Mouse (Mus musculus) lung, adult 2 months (tissue): ENCODE data around the gene Pigh. TPM values are rescaled to one million over a fixed set of nuclear protein-coding genes. Genes with fewer than 3 reads are reported as not detected.

Experiments used
- DNase-seq: peaks from one replicate; pipeline ENCODE4 v3.0.0; 2022
- H3K4me1 ChIP-seq: fragments of 200-500 bp; 2 replicates; pipeline ENCODE4 v1.6.1; 2011; ENCODE audit warnings: low read length; ENCODE audit not compliant: control insufficient read depth, insufficient read depth
- H3K4me3 ChIP-seq: fragments of 200-500 bp; replicated peaks from 2 replicates; pipeline ENCODE3; 2011; ENCODE audit warnings: low read depth, mild to moderate bottlenecking, control low read depth, low read length; ENCODE audit errors: extremely low read depth
- CTCF ChIP-seq: fragments of 200-500 bp; IDR thresholded peaks from 2 replicates; pipeline ENCODE4 v1.5.1; 2011; ENCODE audit warnings: mild to moderate bottlenecking, low read length, control low read depth; ENCODE audit not compliant: insufficient read depth
- POLR2A ChIP-seq: fragments of 200-500 bp; IDR thresholded peaks from 2 replicates; pipeline ENCODE4 v1.6.1; 2011; ENCODE audit warnings: low read depth, mild to moderate bottlenecking, control low read depth, low read length, borderline replicate concordance; ENCODE audit errors: extremely low read depth
- WGBS: fragments of 180-500 bp; shearing (Covaris S2); methylation state at CpG from one replicate; pipeline ENCODE4 v1.1.7; 2018; 5-methylcytosine and 5-hydroxymethylcytosine counted together
- polyA plus RNA-seq: library from polyadenylated mRNA; depleted of rRNA; stranded (reverse); fragments of >200 nt; gene quantifications from 2 replicates; pipeline ENCODE4 v1.2.3, GENCODE M21; 2012; rRNA removed

The Pigh gene
- 12.9 and 15.0 TPM in 2 replicates for polyA plus RNA-seq

DNA sequence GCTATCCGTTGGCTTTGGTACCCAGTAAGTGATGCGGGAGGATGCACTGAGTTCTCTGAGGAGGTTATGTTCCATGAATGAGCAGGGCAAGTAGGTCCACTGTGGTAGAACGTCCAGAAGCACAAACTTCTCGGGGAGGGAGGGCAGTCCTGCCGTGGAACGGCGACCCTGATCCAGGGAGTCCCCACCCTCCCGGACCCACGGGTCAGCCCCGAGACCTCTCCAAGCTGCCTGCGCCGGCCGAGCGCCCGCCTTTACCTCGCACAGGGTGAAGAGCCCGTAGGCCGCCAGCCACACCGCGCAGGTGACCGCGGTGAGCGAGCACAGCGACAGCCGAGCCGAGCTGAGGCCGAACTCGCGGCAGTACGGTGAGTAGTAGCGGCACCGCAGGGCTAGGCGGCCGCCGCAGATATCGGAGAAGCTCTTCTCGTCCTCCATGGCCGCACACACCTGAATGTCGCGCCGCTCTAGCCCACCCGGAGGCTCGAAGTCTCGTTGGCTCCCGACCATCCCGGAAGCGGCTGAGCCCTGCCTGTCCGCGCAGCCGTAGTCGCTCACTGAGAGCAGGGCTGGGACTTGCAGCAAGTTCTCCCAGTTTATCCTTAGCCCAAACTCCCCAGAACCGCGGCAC is at the start of gene Pigh:
Pigh (minus strand) TSS at position 470 of the 631 bp plus-strand sequence.
- peak within 1 kb of the TSS; percentile 93 for H3K4me3 ChIP-seq
- no peak for TF ChIP-seq CTCF
- peak; percentile 55; the same call in 1 of the 2 replicates for TF ChIP-seq POLR2A
- peak; percentile 78 for DNase-seq
- under 1% methylated on average over 53 of the region's 53 CpGs for WGBS
- H3K4me1 ChIP-seq = no peaks in the 10 kb centered on the region; the same call in 1 of the 2 replicates

DNA sequence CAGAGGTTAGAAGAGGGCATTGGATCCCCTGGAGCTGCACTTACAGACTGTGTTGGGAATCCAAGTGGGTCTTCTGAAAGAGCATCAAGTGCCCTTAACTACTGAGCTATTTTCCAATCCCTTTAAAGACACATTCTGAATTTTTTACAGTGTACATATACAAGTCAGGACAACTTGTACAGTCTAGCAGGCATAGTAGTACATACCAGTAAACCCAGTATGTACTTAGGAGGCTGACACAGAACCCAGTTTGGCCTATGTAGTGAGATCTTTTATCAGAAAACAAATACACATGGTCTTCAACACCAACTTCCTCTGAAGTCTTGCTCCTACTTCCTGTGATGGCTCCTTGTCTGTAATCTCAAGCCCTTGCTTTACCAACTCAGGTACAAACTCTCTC is 49.5 kb upstream of the Pigh start:
- no peak for TF ChIP-seq POLR2A
- TF ChIP-seq CTCF = no peak
- Histone ChIP-seq H3K4me3 (no peak overlapping the region), H3K4me1 (no peaks in the 10 kb centered on the region)
- DNase-seq = no peak

DNA sequence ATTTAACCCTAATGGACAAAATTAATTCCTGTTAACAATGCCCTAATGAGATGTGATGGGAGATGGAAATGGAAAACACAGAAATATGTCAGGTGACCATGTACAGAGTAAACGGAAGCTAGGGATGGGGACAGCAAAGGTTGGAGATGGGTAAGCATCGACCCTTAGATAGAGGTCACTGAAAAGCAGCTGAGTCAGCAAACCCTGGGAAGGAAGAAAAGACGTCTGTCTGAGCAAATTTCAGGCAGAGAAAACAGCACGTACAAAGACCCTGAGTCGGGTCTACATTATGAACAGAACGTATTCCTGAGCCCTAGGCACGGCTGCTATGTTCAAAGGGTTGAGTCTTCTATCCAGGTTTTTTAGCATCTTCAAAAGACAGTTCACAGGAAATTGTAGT is 47.5 kb upstream of the Pigh start:
- DNase-seq = no peak
- H3K4me1 ChIP-seq = no peaks in the 10 kb centered on the region
- 76% methylated on average over 7 of the region's 7 CpGs for WGBS
- no peak overlapping the region for H3K4me3 ChIP-seq
- TF ChIP-seq POLR2A (no peak), CTCF (no peak)

DNA sequence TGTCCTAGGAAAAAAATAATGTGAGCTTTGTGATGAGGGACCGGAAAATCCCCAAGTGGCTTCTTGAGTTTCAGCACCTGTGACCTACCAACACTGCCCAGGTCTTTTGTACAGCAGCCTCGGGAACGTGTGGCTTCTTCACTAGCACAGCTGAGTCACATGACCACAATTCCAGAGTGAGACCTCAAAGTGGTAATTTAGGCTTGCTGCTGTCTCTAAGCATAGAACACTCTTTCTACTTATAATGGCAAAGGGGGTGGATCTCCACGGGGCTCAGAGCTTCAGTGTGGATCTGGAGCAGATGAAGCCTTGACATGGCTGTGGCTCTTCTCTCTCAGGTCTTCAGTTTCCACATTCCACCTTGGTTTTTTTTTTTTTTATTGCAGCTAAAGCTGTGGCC is 45.7 kb upstream of the Pigh start:
- Histone ChIP-seq H3K4me1 (no peaks in the 10 kb centered on the region), H3K4me3 (no peak overlapping the region)
- WGBS = 28% methylated on average over 4 of the region's 4 CpGs
- DNase-seq = no peak
- no peak for TF ChIP-seq POLR2A
- TF ChIP-seq CTCF = no peak

DNA sequence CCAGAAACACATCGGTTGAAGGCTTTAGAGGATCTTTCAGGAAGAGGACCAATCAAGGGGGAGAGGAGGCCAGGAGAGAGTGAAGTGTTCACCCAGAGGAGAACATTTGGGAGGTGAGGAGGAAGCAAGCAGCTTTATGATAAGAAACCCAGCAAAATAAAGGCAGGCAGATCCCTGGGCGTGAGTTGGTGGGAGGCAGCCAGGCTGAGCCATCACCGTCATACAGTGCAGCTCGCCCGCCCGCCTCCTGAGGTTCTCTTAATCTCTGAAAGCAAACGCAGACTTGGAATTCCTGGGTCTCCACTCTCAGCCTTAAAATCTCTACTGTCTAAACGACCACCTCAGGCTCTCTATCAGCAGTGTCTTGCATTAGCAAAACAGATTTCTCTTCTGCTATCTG is 45.2 kb upstream of the Pigh start:
- whole genome bisulfite sequencing = 44% methylated on average over 8 of the region's 8 CpGs
- TF ChIP-seq POLR2A (no peak), CTCF (no peak)
- no peaks in the 10 kb centered on the region for H3K4me1 ChIP-seq
- no peak overlapping the region for H3K4me3 ChIP-seq
- no peak for DNase-seq

DNA sequence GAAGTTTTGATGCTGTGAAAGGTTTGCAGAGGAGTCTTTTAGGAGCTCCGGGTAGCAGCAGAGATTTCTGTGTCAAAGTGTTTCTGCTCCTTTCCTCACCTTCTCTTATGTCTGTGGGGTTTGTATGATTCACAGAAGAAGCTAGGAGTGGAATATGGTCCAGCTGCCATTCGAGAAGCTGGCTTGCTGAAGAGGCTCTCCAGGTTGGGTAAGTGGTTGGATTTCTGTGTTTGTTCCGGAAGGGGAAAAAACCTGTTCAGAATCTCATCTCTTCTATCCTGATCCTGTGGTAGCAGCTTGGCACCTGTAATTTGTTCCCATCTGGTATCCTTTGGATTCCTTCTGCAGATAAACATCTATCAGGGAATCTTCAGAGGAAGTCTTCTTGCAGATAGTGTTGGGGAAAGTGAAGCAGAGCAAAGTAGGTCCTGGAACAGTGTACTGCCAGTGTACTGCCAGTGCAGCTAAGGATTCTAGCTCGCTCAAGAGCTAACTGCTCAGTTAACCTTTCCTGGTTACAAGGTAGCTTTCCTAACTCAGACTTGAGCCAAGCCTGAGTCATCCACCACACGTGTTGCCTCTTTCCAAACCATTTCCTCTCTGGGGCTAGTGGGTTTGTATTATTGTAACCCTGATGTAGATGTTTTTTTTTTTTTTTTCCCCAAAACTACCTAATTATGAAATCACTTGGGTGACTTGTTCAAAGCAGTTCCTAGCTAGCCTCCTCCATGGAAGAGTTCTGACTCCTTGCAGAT is 42.4 kb upstream of the Pigh start:
- Histone ChIP-seq H3K4me1 (no peaks in the 10 kb centered on the region), H3K4me3 (peak overlapping the region; percentile 6)
- DNase-seq = peak; percentile 13
- WGBS = 23% methylated on average over 5 of the region's 5 CpGs
- TF ChIP-seq CTCF = no peak
- TF ChIP-seq POLR2A = no peak

DNA sequence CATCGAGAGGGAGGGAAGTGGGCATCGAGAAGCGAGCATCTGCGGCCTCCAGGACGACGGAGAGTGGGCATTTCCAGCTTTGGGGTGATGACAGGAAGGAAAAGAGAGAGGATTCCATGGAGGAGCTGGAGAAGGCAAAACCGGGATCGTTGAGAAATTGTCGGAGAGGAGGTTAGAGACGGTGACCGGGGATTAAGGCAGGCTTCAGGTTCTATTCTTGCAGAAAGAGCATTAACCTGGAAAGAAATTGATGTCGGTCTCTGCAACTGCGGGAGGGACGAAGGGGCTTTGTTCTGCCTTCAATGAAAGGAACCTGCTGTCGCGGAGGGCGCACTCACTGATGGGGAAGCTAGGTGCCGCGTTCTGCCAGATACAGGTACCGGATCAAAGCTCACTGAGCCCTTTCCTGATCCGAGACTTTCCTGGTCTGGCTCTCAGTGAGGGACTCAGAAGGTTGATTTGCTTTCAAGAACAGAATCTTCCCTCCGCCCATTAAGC is 41.8 kb upstream of the Pigh start:
- Histone ChIP-seq H3K4me3 (peak overlapping the region; percentile 29), H3K4me1 (no peaks in the 10 kb centered on the region)
- no peak for TF ChIP-seq POLR2A
- no peak for TF ChIP-seq CTCF
- 1% methylated on average over 22 of the region's 22 CpGs for WGBS
- peak; percentile 9 for DNase-seq

DNA sequence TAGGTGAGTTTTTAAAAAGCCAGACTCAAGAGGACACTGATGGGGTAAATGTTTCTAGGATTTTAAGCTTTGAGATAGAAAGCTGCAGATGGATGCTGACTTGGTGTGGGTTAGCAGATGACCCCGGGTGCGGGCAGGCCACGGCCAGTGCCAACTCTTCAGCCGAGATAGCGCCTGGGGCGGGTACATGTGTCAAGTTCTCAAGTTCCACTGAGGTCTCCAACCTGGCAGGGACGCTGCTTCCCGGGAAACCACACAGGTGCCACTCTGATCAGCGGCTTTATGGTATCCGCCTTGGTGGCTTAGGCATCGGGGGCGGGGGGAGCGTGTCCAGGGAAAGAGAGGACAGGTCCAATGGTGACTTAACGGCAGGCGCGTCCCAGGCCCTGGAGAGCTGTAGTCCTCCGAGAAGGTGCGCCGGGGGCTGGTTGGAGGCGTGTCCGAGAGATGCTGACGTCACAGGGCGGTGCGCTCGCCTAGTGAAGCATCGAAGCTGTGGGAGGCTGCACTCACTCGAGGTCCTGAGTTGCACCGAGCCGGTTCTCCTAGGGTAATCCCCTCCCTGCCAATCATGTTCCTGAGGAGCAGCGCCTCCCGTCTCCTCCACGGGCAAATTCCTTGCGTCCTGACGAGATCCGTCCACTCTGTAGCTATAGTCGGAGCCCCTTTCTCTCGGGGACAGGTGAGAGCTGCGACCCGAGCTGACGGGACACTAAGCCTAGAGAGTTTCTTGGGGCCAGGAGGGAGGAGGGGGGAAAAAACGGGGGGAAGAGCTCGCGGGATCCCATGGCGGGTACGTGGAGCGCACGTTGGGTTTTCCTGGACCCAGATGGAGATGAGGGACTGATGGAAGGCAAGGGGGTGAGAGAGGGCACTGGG is 41.1 kb upstream of the Pigh start, which contains the start of gene Arg2:
Arg2 (plus strand) TSS at position 479 of the 879 bp plus-strand sequence.
- 2% methylated on average over 47 of the region's 47 CpGs for WGBS
- no peak for TF ChIP-seq CTCF
- TF ChIP-seq POLR2A = peak; percentile 74; the same call in 1 of the 2 replicates
- DNase-seq = peak; percentile 80
- H3K4me3 ChIP-seq = peak within 1 kb of the TSS; percentile 29
- no peaks in the 10 kb centered on the region for H3K4me1 ChIP-seq

DNA sequence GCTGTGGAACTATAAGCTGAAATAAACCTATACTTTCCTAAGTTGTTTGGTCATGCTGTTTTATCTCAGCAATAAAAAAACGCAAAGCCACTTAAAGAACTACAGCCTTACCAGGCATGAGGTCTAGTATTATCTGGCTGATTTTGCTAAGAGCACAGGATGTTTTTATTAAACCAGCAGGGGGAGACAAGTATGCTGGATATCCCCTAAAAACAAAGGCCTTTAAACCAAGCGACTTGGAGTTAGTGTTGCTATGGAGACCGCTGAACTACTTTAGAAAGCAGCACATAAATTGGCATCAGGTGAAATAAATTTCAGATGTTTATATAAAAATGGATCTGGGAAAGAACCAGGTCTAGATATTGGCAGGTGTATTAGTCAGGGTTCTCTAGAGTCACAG is 33.4 kb upstream of the Pigh start:
- WGBS = 33% methylated on average over 3 of the region's 3 CpGs
- Histone ChIP-seq H3K4me3 (no peak overlapping the region), H3K4me1 (no peaks in the 10 kb centered on the region)
- DNase-seq = no peak
- TF ChIP-seq POLR2A (no peak), CTCF (no peak)
